Mouse (Mus musculus) brain, embryonic 14.5 days (tissue): ENCODE data around the gene Il1rapl2.

Experiments used
- CTCF ChIP-seq: fragments of 200-500 bp; IDR thresholded peaks from 2 replicates; pipeline ENCODE4 v1.5.1; 2012; ENCODE audit warnings: inconsistent platforms, mild to moderate bottlenecking, moderate library complexity, borderline replicate concordance; ENCODE audit not compliant: insufficient read depth, insufficient read length; ENCODE audit errors: extremely low read depth
- POLR2A ChIP-seq: fragments of 200-500 bp; IDR thresholded peaks from 2 replicates; pipeline ENCODE4 v1.6.1; 2012; ENCODE audit warnings: mild to moderate bottlenecking, inconsistent platforms, borderline replicate concordance; ENCODE audit not compliant: poor library complexity, insufficient read depth, insufficient read length, severe bottlenecking; ENCODE audit errors: extremely low read depth

DNA sequence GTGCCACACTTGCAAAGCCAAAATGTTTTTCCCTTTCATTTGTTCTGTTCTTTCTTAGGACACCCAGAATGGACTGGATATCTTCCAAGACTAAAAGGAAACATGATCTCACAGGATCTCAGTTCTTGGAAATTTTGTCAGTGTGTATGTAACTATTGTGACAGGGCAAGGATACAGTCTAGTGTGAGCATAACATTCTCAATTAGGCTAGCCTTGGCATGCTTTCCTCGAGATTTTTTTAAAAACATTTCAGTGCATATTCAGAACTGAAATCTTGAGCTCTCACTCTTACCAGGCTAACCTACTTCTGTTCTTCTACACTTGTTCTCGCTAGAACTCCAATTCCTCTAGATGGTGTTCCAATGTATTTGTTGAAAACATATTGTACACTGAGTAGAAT lies 356.4 kb downstream of the Il1rapl2 start:
- no peak for TF ChIP-seq POLR2A
- TF ChIP-seq CTCF, result no peak
